Mouse (Mus musculus) urinary bladder, postnatal 36 days (tissue): ENCODE measurements around the gene Lima1.
"Not testable (repeated sequence)": the region's sequence is repeated elsewhere in the genome, so short reads cannot be mapped to it uniquely, and the experiment has no call there.

Experiments
- DNase-seq, 2 experiments: peaks; one replicate each; pipeline ENCODE4 v3.0.0; 2022; ENCODE audit warnings: low spot score in 2 of 2, mixed read lengths in 1 of 2

Gene Lima1

GRCm38 (mm10) chr15:99875334-99875869, at the start of gene Lima1:
Gene Lima1, minus strand, starts transcription at chr15:99875456.
- peak; percentile 80 to 90 for DNase-seq

- peak in 1 of 2 experiments; percentile 8 for DNase-seq
These were observed 44.4 kb upstream of the Lima1 start for GRCm38 (mm10) chr15:99919601-99920158.

GRCm38 (mm10) chr15:99917264-99917663, 42.0 kb upstream of the Lima1 start:
- DNase-seq: no peak

- no peak for DNase-seq
These were observed 39.4 kb upstream of the Lima1 start for GRCm38 (mm10) chr15:99914613-99915012.

GRCm38 (mm10) chr15:99911785-99912184, 36.5 kb upstream of the Lima1 start:
- DNase-seq: no peak

GRCm38 (mm10) chr15:99909339-99909996, 34.2 kb upstream of the Lima1 start:
- DNase-seq: not testable (repeated sequence)

GRCm38 (mm10) chr15:99907514-99907913, 32.3 kb upstream of the Lima1 start:
- DNase-seq: no peak

- no peak for DNase-seq
These were observed 31.8 kb upstream of the Lima1 start for GRCm38 (mm10) chr15:99907041-99907440.

- no peak for DNase-seq
These were observed 29.6 kb upstream of the Lima1 start for GRCm38 (mm10) chr15:99904841-99905240.

GRCm38 (mm10) chr15:99904333-99904732, 29.1 kb upstream of the Lima1 start:
- peak; percentile 48 to 69 for DNase-seq

- no peak for DNase-seq
These were observed 28.0 kb upstream of the Lima1 start for GRCm38 (mm10) chr15:99903227-99903626.

- no peak for DNase-seq
These were observed 27.5 kb upstream of the Lima1 start for GRCm38 (mm10) chr15:99902786-99903185.

GRCm38 (mm10) chr15:99896621-99897020, 21.4 kb upstream of the Lima1 start:
- no peak for DNase-seq

GRCm38 (mm10) chr15:99891355-99891754, 16.1 kb upstream of the Lima1 start:
- no peak for DNase-seq

GRCm38 (mm10) chr15:99890412-99891236, 15.4 kb upstream of the Lima1 start:
- DNase-seq: peak in 1 of 2 experiments; percentile 60

GRCm38 (mm10) chr15:99889275-99889874, 14.1 kb upstream of the Lima1 start:
- DNase-seq: no peak

GRCm38 (mm10) chr15:99887130-99887529, 11.9 kb upstream of the Lima1 start:
- DNase-seq: not testable (repeated sequence)

GRCm38 (mm10) chr15:99884038-99884437, 8.8 kb upstream of the Lima1 start:
- DNase-seq: no peak

GRCm38 (mm10) chr15:99878541-99878940, 3.3 kb upstream of the Lima1 start:
- DNase-seq: no peak

- no peak for DNase-seq
These were observed 483 bp downstream of the Lima1 start for GRCm38 (mm10) chr15:99874612-99875333.

GRCm38 (mm10) chr15:99872543-99872942, 2.7 kb downstream of the Lima1 start:
- no peak for DNase-seq
